Mouse (Mus musculus) cerebellum, adult 2 months (tissue): ENCODE data around the gene Iqgap2. TPM values are rescaled to one million over a fixed set of nuclear protein-coding genes. Genes with fewer than 3 reads are reported as not detected.

Experiments
- DNase-seq, 2 experiments: peaks; one replicate each; pipeline ENCODE4 v3.0.0; 2021
- H3K27ac ChIP-seq: fragments of 200-500 bp; 2 replicates; pipeline ENCODE4 v1.5.1; 2012; ENCODE audit warnings: low read length, control low read depth, inconsistent platforms; ENCODE audit not compliant: insufficient read depth
- H3K27me3 ChIP-seq: fragments of 200-500 bp; 2 replicates; pipeline ENCODE4 v1.6.1; 2012; ENCODE audit warnings: inconsistent platforms, mild to moderate bottlenecking, low read length, moderate library complexity; ENCODE audit not compliant: control insufficient read depth, insufficient read depth
- H3K4me1 ChIP-seq: fragments of 200-500 bp; 2 replicates; pipeline ENCODE4 v1.6.1; 2011; ENCODE audit warnings: low read length; ENCODE audit not compliant: control insufficient read depth, insufficient read depth
- H3K4me3 ChIP-seq: fragments of 200-500 bp; replicated peaks from 2 replicates; pipeline ENCODE3; 2011; ENCODE audit warnings: mild to moderate bottlenecking, low read depth, low read length, control low read depth; ENCODE audit not compliant: insufficient read depth
- CTCF ChIP-seq: fragments of 200-500 bp; IDR thresholded peaks from 2 replicates; pipeline ENCODE4 v1.5.1; 2011; ENCODE audit warnings: low read depth, mild to moderate bottlenecking, control low read depth, low read length, moderate library complexity, borderline replicate concordance; ENCODE audit not compliant: insufficient read depth
- POLR2A ChIP-seq: fragments of 200-500 bp; IDR thresholded peaks from 2 replicates; pipeline ENCODE4 v1.6.1; 2011; ENCODE audit warnings: low read length, control low read depth, borderline replicate concordance; ENCODE audit not compliant: insufficient read depth
- WGBS: fragments of 180-500 bp; shearing (Covaris S2); methylation state at CpG from one replicate; pipeline ENCODE4 v1.1.7; 2018; 5-methylcytosine and 5-hydroxymethylcytosine counted together
- polyA plus RNA-seq: library from polyadenylated mRNA; depleted of rRNA; stranded (reverse); fragments of >200 nt; gene quantifications from 2 replicates; pipeline ENCODE4 v1.2.3, GENCODE M21; 2012

Iqgap2 gene
- polyA plus RNA-seq, 1 experiment = 1.3 TPM

GRCm38 (mm10) chr13:95667260-95667659 is 224.5 kb downstream of the Iqgap2 start:
- no peak overlapping the region for H3K4me3 ChIP-seq
- no peak for DNase-seq
- no peaks in the 10 kb centered on the region for H3K4me1 ChIP-seq
- no peak overlapping the region for H3K27ac ChIP-seq
- WGBS = 26% methylated on average over 7 of the region's 7 CpGs
- TF ChIP-seq CTCF (no peak; the same call in 1 of the 2 replicates), POLR2A (no peak)
- H3K27me3 ChIP-seq = no peaks in the 10 kb centered on the region

- Histone ChIP-seq H3K4me1 (no peaks in the 10 kb centered on the region), H3K27ac (no peak overlapping the region)
These were observed 225.9 kb downstream of the Iqgap2 start for GRCm38 (mm10) chr13:95665644-95666356.

GRCm38 (mm10) chr13:95663834-95664233 is 227.9 kb downstream of the Iqgap2 start:
- Histone ChIP-seq H3K4me1 (no peaks in the 10 kb centered on the region), H3K27ac (no peak overlapping the region), H3K27me3 (no peaks in the 10 kb centered on the region), H3K4me3 (no peak overlapping the region)
- TF ChIP-seq CTCF (no peak), POLR2A (no peak)
- WGBS = 96% methylated on average over 4 of the region's 4 CpGs
- no peak for DNase-seq

More at GRCm38 (mm10) chr13:95665644-95666356, 225.9 kb downstream of the Iqgap2 start:
- Histone ChIP-seq H3K4me3 (no peak overlapping the region), H3K27me3 (no peaks in the 10 kb centered on the region)
- WGBS = 77% methylated on average over 13 of the region's 13 CpGs
- DNase-seq = no peak
- TF ChIP-seq POLR2A = no peak
- no peak for TF ChIP-seq CTCF

- H3K27me3 ChIP-seq = no peaks in the 10 kb centered on the region
- TF ChIP-seq CTCF = no peak
- H3K4me3 ChIP-seq = no peak overlapping the region
- H3K4me1 ChIP-seq = no peaks in the 10 kb centered on the region
- DNase-seq = no peak
- WGBS = 89% methylated on average over 7 of the region's 7 CpGs
- H3K27ac ChIP-seq = no peak overlapping the region
These were observed 232.3 kb downstream of the Iqgap2 start for GRCm38 (mm10) chr13:95659432-95659831.

- WGBS = 85% methylated on average over 9 of the region's 9 CpGs
- no peak overlapping the region for H3K27ac ChIP-seq
- TF ChIP-seq CTCF (no peak), POLR2A (no peak)
- no peaks in the 10 kb centered on the region for H3K27me3 ChIP-seq
- DNase-seq = no peak
- H3K4me3 ChIP-seq = no peak overlapping the region
- no peaks in the 10 kb centered on the region for H3K4me1 ChIP-seq
These were observed 234.6 kb downstream of the Iqgap2 start for GRCm38 (mm10) chr13:95657171-95657570.

GRCm38 (mm10) chr13:95655284-95655683 is 236.4 kb downstream of the Iqgap2 start:
- Histone ChIP-seq H3K27me3 (0 out of 2 replicates have a peak, but pooled peaks cover 1% of the 10 kb centered on the region), H3K27ac (no peak overlapping the region), H3K4me3 (no peak overlapping the region), H3K4me1 (no peaks in the 10 kb centered on the region)
- 42% methylated on average over 9 of the region's 9 CpGs for WGBS
- no peak for DNase-seq
- TF ChIP-seq POLR2A (no peak), CTCF (no peak)

- H3K27me3 ChIP-seq = 0 out of 2 replicates have a peak, but pooled peaks cover 1% of the 10 kb centered on the region
- no peak overlapping the region for H3K27ac ChIP-seq
- no peaks in the 10 kb centered on the region for H3K4me1 ChIP-seq
- WGBS = 92% methylated on average over 4 of the region's 4 CpGs
- TF ChIP-seq POLR2A (no peak), CTCF (no peak)
- no peak overlapping the region for H3K4me3 ChIP-seq
- DNase-seq = no peak
These were observed 238.0 kb downstream of the Iqgap2 start for GRCm38 (mm10) chr13:95653696-95654095.

- no peak overlapping the region for H3K27ac ChIP-seq
- 0 out of 2 replicates have a peak, but pooled peaks cover 1% of the 10 kb centered on the region for H3K27me3 ChIP-seq
- 84% methylated on average over 7 of the region's 7 CpGs for WGBS
- H3K4me1 ChIP-seq = no peaks in the 10 kb centered on the region
- TF ChIP-seq POLR2A (no peak), CTCF (no peak)
- H3K4me3 ChIP-seq = no peak overlapping the region
- no peak for DNase-seq
These were observed 239.7 kb downstream of the Iqgap2 start for GRCm38 (mm10) chr13:95651870-95652668.
